Mouse (Mus musculus) adrenal gland, postnatal 10 days (tissue): ENCODE measurements around the gene Myzap. TPM values are rescaled to one million over a fixed set of nuclear protein-coding genes. Genes with fewer than 3 reads are reported as not detected.
A peak's percentile ranks its signal among the peaks of the same experiment; 100 is the strongest.
"Not testable (repeated sequence)": the region's sequence is repeated elsewhere in the genome, so short reads cannot be mapped to it uniquely, and the experiment has no call there.

Experiments used
- DNase-seq: peaks from one replicate; pipeline ENCODE4 v3.0.0; 2021; ENCODE audit warnings: mixed read lengths
- long read RNA-seq, 2 experiments: library from polyadenylated mRNA; stranded (forward); transcript quantifications; one replicate each; pipeline ENCODE4 v2.0.0; 2021
- total RNA-seq, 2 experiments: library from RNA; stranded (reverse); gene quantifications; 2 replicates each; pipeline ENCODE4 v1.2.3; 2021

Myzap gene
- total RNA-seq, result 10 to 100 TPM; 10.9 to 13.5 TPM
- long read RNA-seq, experiment 1, transcript Myzap-201 (13 exons, 2,283 nt), result major isoform, 21 of 25 reads
- long read RNA-seq, experiment 1, partial matches to known transcripts, result 2 of 25 reads
- long read RNA-seq, experiment 1, other reads (novel, unspliced or antisense), result 2 of 25 reads
- long read RNA-seq, experiment 2, transcript Myzap-201 (13 exons, 2,283 nt), result major isoform, 10 of 12 reads
- long read RNA-seq, experiment 2, partial matches to known transcripts, result 0 of 12 reads
- long read RNA-seq, experiment 2, other reads (novel, unspliced or antisense), result 2 of 12 reads

GRCm38 (mm10) chr9:71591938-71592548 is at the start of gene Myzap:
Gene Myzap (minus strand): TSS chr9:71592360.
- DNase-seq, result peak; percentile 96

DNA sequence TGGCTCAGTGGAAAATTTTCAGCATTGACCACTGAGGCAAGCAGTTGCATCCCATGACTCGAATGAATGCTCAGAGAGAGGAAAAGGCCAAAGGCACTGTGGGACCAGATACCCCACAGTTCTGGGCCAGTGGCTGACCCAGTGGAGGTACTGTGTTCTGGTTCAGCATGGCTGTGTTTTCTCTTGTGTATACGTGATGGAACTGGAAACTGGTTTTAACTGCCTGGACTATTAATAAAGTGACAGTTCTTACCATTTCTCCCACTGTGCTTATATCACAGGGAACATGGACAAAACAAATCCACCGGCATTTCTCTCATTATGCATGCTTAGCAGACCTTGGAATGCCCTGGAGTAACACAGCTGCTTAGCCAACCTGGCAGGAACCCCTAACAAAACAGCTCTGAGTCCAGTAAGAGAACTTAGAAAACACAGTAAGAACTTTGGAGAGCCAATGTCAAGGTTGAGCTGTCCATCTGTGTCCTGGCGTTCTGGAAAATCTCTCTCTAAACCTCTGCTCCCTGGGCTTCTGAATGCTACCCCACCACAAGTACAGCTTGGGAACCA is 48.3 kb upstream of the Myzap start:
- DNase-seq, result no peak

- DNase-seq, result no peak
These were observed 46.0 kb upstream of the Myzap start for GRCm38 (mm10) chr9:71638198-71638597.

DNA sequence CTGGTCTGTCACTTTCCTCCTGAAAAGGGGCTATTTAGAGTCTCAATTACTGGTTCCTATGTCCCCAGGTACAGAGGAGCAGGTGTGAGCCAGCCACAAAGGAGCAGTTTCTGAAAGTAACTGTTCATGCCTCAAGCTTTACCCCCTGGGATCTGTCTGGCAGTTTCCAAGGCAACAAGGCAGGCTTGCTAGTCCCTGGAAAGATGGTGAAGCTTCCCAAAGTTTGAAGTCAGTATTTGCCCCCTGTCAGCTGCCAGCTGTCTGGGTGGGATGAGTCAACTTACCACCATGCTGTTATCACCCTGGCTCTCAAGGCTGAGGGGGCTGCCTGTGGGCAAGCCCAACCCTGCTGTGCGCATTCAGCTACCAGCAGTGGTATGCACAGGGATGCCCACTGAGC is 44.7 kb upstream of the Myzap start:
- DNase-seq, result no peak

GRCm38 (mm10) chr9:71635627-71636026 is 43.5 kb upstream of the Myzap start:
- no peak for DNase-seq

- no peak for DNase-seq
These were observed 42.8 kb upstream of the Myzap start for GRCm38 (mm10) chr9:71634916-71635315.

DNA sequence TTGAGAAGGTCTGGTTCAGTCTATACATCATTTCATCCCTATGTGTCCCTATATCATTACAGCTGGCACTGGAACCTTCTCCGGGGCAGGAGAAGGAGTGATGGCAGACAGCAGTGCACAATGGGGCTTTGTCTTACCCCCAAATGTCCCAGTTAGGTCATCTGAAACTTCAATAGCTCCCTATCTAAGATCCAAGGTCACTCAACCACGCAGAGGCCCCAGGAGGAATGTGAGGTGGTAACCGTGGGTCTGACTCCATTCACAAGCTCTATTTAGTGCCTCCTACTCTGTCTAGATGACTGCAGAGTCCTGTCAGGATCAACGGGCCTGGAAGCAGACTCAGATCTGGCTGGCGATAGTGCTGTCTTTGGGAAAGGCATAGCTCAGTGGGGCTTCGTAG is 36.8 kb upstream of the Myzap start:
- no peak for DNase-seq

GRCm38 (mm10) chr9:71628286-71628685 is 36.1 kb upstream of the Myzap start:
- no peak for DNase-seq

- no peak for DNase-seq
These were observed 33.8 kb upstream of the Myzap start for GRCm38 (mm10) chr9:71625961-71626360.

GRCm38 (mm10) chr9:71624793-71625495 is 32.8 kb upstream of the Myzap start:
- peak; percentile 81 for DNase-seq

- peak; percentile 39 for DNase-seq
These were observed 31.9 kb upstream of the Myzap start for GRCm38 (mm10) chr9:71623871-71624569.

DNA sequence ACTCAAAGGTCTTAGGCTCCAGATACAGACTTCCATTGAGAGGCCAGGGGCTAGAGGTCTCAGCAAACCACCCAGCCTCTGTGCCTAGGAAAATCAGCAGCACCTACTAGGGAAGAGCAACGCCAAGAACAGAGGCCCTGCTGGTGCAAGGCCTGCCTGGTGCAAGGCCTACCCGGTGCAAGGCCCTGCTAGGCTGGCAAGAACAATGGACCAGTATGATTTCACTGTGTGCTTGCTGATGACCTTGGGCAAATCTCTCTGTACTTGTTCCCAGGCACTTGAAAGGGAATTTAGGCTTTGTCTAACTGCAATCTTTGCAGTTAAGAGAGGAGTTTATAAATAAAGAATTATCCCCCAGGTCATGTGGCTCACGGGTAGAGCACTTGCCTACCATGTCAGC is 30.4 kb upstream of the Myzap start:
- peak; percentile 28 for DNase-seq

GRCm38 (mm10) chr9:71621968-71622367 is 29.8 kb upstream of the Myzap start:
- no peak for DNase-seq

DNA sequence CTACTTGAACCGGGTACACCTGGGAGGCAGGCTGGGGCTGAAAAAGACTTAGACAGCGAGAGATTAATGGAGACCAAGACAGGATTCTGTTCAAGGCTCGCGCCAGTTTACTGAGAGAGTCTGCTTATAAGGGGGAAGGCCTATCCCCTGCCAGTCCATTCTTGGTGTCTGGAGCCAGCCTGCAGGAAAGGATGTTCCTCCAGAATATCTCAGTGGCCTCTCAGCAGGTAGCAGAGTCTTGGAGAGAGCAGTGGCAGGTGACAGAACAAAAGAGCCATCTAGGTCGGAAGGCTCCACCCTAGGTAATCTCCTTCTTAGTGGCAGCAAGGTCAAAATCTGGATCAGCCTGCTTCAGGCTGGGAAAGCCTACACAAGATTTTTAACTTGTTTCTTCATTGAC is 28.0 kb upstream of the Myzap start:
- not testable (repeated sequence) for DNase-seq

GRCm38 (mm10) chr9:71617363-71617762 is 25.2 kb upstream of the Myzap start:
- DNase-seq, result peak; percentile 63

DNA sequence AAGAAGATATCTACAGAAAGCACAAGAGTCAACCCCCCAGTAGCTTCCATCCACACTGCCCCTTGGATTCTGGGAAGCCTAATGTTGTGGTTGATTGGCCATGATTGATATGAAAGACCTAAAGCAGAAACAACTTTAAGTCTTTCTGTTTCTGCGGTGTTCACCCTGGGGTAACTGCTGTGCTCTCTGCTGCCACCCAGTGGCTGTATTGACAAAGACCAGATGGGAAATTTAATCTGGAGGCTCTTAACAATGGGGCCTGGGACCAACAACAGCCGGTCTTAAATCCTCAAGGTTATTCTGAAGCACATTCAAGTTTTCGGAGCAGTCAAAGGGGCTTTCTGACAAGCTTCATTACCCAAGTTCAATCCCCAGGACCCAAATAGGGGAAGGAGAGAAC is 24.0 kb upstream of the Myzap start:
- peak; percentile 87 for DNase-seq

GRCm38 (mm10) chr9:71614643-71615042 is 22.5 kb upstream of the Myzap start:
- DNase-seq, result peak; percentile 72

GRCm38 (mm10) chr9:71612981-71613380 is 20.8 kb upstream of the Myzap start:
- no peak for DNase-seq

GRCm38 (mm10) chr9:71611876-71612275 is 19.7 kb upstream of the Myzap start:
- DNase-seq, result peak; percentile 44

DNA sequence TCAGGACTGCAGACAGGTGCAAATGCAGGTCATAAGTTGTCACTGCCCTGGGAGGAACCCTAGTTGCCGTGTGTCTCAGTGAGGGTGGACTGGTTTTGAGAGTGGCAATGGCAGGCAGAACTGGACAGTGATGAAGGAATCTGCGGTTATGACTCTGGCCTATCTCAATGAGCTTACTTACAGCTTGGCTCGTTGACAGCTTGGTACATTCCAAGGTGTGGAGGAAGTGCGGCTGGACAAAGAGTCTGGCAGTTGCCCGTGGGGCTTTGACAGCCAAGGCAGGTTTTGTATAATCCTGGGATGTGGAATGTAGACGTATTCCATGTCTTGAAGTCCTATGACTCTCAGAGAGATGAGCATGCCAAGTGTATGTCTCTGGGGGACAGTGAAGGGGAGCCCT is 16.9 kb upstream of the Myzap start:
- peak; percentile 35 for DNase-seq

DNA sequence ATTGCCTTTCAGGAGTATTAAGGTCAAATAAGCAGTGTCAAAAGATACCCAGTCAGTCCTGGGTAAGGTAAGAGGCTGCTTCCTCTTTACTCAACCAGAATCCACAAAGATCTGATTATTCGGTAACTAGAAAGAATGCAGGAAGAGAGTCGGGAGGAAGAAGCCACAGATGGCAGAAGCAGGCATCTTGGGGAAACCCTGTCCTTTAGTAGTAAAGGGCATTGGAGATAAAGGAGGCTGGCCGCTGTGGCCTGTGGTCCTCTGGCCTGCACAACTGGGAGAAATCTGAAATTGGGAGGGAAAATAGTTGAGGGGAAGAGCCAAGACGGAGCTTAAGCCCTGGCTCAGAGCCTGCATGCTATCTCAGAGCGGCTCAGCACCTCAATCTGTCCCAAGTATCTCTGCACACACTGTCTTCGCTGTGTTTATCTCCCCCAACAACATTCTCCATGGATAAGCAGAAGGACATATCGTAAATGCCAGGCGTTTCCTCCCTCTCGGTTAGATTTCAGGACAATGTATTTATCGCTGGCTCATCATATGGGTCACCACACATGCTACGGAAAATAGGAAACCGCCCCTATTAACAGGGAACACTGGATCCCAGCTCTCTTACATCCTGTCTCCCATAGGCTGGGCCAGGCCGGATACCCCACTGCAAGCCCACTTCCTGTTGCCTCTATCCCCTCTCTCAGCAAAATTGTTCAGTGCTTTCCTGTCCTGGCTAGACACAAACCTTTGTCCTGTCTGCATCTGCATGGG is 14.3 kb upstream of the Myzap start:
- DNase-seq, result no peak
